Mouse (Mus musculus) frontal cortex, postnatal 36 days (tissue): ENCODE measurements around the gene Gm10722.
"Not testable (repeated sequence)": the region's sequence is repeated elsewhere in the genome, so short reads cannot be mapped to it uniquely, and the experiment has no call there.

ENCODE experiments used
- DNase-seq, 2 experiments: peaks; one replicate each; pipeline ENCODE4 v3.0.0; 2022; ENCODE audit warnings: low spot score in 2 of 2

The Gm10722 gene

DNA sequence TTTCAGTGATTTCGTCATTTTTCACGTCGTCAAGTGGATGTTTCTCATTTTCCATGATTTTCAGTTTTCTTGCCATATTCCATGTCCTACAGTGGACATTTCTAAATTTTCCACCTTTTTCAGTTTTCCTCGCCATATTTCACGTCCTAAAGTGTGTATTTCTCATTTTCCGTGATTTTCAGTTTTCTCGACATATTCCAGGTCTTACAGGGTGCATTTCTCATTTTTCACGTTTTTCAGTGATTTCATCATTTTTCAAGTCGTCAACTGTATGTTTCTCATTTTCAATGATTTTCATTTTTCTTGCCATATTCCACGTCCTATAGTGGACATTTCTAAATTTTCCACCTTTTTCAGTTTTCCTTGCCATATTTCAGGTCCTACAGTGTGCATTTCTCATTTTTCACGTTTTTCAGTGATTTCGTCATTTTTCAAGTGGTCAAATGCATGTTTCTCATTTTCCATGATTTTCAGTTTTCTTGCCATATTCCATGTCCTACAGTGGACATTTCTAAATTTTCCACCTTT, at the start of gene Gm10722:
TSS of gene Gm10722 (plus strand) at position 478 of the 528 bp plus-strand sequence.
- DNase-seq, result peak; percentile 9 to 18

DNA sequence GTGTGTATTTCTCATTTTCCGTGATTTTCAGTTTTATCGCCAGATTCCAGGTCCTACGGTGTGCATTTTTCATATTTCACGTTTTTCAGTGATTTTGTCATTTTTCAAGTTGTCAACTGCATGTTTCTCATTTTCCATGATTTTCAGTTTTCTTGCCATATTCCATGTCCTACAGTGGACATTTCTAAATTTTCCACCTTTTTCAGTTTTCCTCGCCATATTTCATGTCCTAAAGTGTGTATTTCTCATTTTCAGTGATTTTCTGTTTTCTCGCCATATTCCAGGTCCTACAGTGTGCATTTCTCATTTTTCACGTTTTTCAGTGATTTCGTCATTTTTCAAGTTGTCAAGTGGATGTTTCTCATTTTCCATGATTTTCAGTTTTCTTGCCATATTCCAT, 284 bp downstream of the Gm10722 start:
- peak in 1 of 2 experiments; percentile 12 for DNase-seq

GRCm38 (mm10) chr9:3001948-3002659, 1.4 kb downstream of the Gm10722 start:
- DNase-seq, result peak; percentile 87 to 99

DNA sequence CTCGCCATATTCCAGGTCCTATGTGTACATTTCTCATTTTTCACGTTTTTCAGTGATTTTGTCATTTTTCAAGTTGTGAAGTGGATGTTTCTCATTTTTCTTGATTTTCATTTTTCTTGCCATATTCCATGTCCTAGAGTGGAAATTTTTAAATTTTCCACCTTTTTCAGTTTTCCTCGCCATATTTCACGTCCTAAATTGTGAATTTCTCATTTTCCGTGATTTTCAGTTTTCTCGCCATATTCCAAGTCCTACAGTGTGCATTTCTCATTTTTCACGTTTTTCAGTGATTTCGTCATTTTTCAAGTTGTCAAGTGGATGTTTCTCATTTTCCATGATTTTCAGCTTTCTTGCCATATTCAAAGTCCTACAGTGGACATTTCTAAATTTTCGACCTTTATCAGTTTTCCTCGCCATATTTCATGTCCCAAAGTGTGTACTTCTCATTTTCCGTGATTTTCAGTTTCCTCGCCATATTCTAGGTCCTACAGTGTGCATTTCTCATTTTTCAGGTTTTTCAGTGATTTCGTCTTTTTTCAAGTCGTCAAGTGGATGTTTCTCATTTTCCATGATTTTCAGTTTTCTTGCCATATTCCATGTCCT, 2.2 kb downstream of the Gm10722 start, which contains the start of gene Gm11168:
TSS of gene Gm11168 (plus strand) at position 553 of the 603 bp plus-strand sequence.
- DNase-seq, result not testable (repeated sequence)

- not testable (repeated sequence) for DNase-seq
Measured at GRCm38 (mm10) chr9:3006179-3006578, 5.5 kb downstream of the Gm10722 start.

DNA sequence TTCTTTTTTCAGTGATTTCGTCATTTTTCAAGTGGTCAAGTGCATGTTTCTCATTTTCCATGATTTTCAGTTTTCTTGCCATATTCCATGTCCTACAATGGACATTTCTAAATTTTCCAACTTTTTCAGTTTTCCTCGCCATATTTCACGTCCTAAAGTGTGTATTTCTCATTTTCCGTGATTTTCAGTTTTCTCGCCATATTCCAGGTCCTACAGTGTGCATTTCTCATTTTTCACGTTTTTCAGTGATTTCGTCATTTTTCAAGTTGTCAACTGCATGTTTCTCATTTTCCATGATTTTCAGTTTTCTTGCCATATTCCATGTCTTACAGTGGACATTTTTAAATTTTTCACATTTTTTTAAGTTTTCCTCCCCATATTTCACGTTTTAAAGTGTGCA, 5.9 kb downstream of the Gm10722 start:
- peak; percentile 98 to 99 for DNase-seq

DNA sequence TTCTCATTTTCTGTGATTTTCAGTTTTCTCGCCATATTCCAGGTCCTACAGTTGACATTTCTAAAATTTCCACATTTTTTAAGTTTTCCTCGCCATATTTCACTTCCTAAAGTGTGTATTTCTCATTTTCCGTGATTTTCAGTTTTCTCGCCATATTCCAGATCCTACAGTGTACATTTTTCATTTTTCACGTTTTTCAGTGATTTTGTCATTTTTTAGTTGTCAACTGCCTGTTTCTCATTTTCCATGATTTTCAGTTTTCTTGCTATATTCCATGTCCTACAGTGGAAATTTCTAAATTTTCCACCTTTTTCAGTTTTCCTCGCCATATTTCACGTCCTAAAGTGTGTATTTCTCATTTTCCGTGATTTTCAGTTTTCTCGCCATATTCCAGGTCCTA, 6.5 kb downstream of the Gm10722 start:
- not testable (repeated sequence) for DNase-seq

- not testable (repeated sequence) for DNase-seq
Measured at GRCm38 (mm10) chr9:3009331-3009730, 8.6 kb downstream of the Gm10722 start.

DNA sequence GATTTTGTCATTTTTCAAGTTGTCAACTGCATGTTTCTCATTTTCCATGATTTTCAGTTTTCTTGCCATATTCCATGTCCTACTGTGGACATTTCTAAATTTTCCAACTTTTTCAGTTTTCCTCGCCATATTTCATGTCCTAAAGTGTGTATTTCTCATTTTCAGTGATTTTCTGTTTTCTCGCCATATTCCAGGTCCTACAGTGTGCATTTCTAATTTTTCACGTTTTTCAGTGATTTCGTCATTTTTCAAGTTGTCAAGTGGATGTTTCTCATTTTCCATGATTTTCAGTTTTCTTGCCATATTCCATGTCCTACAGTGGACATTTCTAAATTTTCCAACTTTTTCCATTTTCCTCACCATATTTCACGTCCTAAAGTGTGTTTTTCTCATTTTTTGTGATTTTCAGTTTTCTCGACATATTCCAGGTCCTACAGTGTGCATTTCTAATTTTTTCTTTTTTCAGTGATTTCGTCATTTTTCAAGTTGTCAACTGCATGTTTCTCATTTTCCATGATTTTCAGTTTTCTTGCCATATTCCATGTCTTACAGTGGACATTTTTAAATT, 11.4 kb downstream of the Gm10722 start:
- not testable (repeated sequence) for DNase-seq

GRCm38 (mm10) chr9:3012733-3013279, 12.1 kb downstream of the Gm10722 start, which contains the start of gene Gm10721:
Gm10721 (plus strand) TSS chr9:3013140.
- not testable (repeated sequence) for DNase-seq

DNA sequence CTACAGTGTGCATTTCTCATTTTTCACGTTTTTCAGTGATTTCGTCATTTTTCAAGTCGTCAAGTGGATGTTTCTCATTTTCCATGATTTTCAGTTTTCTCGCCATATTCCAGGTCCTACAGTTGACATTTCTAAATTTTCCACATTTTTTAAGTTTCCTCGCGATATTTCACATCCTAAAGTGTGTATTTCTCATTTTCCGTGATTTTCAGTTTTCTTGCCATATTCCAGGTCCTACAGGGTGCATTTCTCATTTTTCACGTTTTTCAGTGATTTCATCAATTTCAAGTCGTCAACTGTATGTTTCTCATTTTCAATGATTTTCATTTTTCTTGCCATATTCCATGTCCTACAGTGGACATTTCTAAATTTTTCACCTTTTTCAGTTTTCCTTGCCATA, 14.6 kb downstream of the Gm10722 start, which contains the start of gene Gm10720:
TSS of gene Gm10720 (plus strand) at position 301 of the 400 bp plus-strand sequence.
- DNase-seq, result not testable (repeated sequence)

DNA sequence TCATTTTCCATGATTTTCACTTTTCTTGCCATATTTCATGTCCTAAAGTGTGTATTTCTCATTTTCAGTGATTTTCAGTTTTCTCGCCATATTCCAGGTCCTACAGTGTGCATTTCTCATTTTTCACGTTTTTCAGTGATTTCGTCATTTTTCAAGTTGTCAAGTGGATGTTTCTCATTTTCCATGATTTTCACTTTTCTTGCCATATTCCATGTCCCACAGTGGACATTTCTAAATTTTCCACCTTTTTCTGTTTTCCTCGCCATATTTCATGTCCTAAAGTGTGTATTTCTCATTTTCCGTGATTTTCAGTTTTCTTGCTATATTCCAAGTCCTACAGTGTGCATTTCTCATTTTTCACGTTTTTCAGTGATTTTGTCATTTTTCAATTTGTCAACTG, 15.2 kb downstream of the Gm10722 start:
- DNase-seq, result not testable (repeated sequence)

DNA sequence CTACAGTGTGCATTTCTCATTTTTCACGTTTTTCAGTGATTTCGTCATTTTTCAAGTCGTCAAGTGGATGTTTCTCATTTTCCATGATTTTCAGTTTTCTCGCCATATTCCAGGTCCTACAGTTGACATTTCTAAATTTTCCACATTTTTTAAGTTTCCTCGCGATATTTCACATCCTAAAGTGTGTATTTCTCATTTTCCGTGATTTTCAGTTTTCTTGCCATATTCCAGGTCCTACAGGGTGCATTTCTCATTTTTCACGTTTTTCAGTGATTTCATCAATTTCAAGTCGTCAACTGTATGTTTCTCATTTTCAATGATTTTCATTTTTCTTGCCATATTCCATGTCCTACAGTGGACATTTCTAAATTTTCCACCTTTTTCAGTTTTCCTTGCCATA, 16.4 kb downstream of the Gm10722 start, which contains the start of gene Gm10719:
TSS of gene Gm10719 (plus strand) at position 301 of the 400 bp plus-strand sequence.
- DNase-seq, result not testable (repeated sequence)

DNA sequence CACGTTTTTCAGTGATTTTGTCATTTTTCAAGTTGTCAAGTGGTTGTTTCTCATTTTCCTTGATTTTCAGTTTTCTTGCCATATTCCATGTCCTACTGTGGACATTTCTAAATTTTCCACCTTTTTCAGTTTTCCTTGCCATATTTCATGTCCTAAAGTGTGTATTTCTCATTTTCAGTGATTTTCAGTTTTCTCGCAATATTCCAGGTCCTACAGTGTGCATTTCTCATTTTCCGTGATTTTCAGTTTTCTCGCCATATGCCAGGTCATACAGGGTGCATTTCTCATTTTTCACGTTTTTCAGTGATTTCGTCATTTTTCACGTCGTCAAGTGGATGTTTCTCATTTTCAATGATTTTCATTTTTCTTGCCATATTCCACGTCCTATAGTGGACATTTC, 18.2 kb downstream of the Gm10722 start:
- DNase-seq, result peak in 1 of 2 experiments; percentile 5

GRCm38 (mm10) chr9:3019835-3020727, 19.4 kb downstream of the Gm10722 start:
- peak; percentile 3 to 36 for DNase-seq

DNA sequence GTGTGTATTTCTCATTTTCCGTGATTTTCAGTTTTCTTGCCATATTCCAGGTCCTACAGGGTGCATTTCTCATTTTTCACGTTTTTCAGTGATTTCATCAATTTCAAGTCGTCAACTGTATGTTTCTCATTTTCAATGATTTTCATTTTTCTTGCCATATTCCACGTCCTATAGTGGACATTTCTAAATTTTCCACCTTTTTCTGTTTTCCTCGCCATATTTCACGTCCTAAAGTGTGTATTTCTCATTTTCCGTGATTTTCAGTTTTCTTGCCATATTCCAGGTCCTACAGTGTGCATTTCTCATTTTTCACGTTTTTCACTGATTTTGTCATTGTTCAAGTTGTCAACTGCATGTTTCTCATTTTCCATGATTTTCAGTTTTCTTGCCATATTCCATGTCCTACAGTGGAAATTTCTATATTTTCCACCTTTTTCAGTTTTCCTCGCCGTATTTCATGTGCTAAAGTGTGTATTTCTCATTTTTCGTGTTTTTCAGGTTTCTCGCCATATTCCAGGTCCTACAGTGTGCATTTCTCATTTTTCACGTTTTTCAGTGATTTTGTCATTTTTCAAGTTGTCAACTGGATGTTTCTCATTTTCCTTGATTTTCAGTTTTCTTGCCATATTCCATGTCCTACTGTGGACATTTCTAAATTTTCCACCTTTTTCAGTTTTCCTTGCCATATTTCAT, 21.7 kb downstream of the Gm10722 start:
- DNase-seq, result peak; percentile 48 to 60

GRCm38 (mm10) chr9:3023312-3023984, 22.7 kb downstream of the Gm10722 start, which contains the start of gene Gm10718:
Gm10718 (plus strand) TSS chr9:3023547.
- DNase-seq, result peak; percentile 15 to 57

DNA sequence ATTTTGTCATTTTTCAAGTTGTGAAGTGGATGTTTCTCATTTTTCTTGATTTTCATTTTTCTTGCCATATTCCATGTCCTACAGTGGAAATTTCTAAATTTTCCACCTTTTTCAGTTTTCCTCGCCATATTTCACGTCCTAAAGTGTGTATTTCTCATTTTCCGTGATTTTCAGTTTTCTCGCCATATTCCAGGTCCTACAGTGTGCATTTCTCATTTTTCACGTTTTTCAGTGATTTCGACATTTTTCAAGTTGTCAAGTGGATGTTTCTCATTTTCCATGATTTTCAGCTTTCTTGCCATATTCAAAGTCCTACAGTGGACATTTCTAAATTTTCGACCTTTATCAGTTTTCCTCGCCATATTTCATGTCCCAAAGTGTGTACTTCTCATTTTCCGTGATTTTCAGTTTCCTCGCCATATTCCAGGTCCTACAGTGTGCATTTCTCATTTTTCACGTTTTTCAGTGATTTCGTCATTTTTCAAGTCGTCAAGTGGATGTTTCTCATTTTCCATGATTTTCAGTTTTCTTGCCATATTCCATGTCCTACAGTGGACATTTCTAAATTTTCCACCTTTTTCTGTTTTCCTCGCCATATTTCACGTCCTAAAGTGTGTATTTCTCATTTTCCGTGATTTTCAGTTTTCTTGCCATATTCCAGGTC, 23.4 kb downstream of the Gm10722 start:
- DNase-seq, result peak; percentile 100

GRCm38 (mm10) chr9:3024912-3025467, 24.3 kb downstream of the Gm10722 start, which contains the start of gene Gm10717:
Gm10717 (plus strand) TSS chr9:3025417.
- peak in 1 of 2 experiments; percentile 29 for DNase-seq
